Mouse (Mus musculus): Measurements from ENCODE around the gene Pik3c2b. TPM values are rescaled to one million over a fixed set of nuclear protein-coding genes. Genes with fewer than 3 reads are reported as not detected.
A peak's percentile ranks its signal among the peaks of the same experiment; 100 is the strongest.

Pik3c2b gene
- polyA plus RNA-seq, 1 experiment from 2014 or later: 15.7 TPM

DNA sequence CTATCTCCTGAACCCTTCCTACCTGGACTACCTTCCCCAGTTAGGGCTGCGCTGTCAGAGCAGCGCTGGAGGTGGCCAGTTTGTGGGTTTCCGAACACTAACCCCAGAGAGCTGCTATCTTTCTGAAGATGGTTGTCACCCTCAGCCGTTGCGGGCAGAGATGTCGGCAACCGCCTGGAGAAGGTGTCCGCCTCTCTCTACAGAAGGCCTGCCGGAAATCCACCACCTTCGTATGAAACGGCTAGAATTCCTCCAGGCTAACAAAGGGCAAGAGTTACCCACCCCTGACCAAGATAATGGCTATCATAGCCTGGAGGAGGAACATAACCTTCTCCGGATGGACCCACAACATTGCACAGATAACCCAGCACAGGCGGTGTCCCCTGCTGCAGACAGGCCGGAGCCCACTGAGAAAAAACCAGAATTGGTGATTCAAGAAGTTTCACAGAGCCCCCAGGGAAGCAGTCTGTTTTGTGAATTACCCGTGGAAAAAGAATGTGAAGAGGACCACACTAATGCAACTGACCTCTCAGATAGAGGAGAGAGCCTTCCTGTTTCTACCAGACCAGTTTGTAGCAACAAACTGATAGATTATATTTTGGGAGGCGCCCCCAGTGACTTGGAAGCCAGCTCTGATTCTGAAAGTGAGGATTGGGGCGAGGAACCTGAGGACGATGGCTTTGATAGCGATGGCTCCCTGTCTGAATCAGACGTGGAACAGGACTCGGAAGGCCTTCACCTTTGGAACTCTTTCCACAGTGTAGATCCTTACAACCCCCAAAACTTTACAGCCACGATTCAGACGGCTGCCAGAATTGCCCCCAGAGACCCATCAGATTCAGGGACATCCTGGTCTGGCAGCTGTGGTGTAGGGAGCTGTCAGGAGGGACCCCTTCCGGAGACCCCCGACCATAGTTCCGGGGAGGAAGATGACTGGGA is 87.2 kb downstream of the Pik3c2b start:
- Histone ChIP-seq H3K36me3 (peaks cover 12% of the 10 kb centered on the region), H3K4me1 (peaks cover 62% of the 10 kb centered on the region), H3K9me3 (no peaks in the 10 kb centered on the region), H3K27ac (replicated peaks) (no peak overlapping the region), H3K4me3 (peak overlapping the region; percentile 95), H3K27me3 (no peaks in the 10 kb centered on the region), H3K4me2 (replicated peaks) (peak overlapping the region; percentile 95), H3K9ac (replicated peaks) (peak overlapping the region; percentile 96)
- 20% methylated on average over 26 of the region's 26 CpGs for WGBS
- no peak for ATAC-seq (replicated peaks)

DNA sequence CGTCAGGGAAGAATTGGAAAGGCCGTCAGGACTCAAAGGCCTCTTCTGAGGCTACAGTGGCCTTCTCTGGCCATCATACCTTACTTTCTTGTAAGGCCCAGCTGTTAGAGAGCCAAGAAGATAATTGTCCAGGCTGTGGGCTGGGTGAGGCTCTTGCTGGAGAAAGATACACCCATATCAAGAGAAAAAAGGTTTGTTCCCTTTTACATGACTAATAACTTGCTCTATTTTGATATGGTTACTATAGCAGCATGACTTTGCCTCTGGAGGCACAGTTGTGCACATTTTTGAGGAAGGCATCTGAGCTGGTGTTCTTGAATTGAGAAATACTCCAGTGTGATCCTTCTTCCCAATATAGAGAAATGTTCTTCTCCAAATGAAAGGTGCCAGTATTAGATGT is 88.0 kb downstream of the Pik3c2b start:
- Histone ChIP-seq H3K4me2 (replicated peaks) (peak overlapping the region; percentile 95), H3K4me3 (peak overlapping the region; percentile 95), H3K27me3 (no peaks in the 10 kb centered on the region), H3K27ac (replicated peaks) (no peak overlapping the region), H3K4me1 (peaks cover 62% of the 10 kb centered on the region), H3K9ac (replicated peaks) (peak overlapping the region; percentile 96), H3K36me3 (peaks cover 18% of the 10 kb centered on the region), H3K9me3 (no peaks in the 10 kb centered on the region)
- 14% methylated on average over 2 of the region's 2 CpGs for WGBS
- ATAC-seq (replicated peaks): no peak

DNA sequence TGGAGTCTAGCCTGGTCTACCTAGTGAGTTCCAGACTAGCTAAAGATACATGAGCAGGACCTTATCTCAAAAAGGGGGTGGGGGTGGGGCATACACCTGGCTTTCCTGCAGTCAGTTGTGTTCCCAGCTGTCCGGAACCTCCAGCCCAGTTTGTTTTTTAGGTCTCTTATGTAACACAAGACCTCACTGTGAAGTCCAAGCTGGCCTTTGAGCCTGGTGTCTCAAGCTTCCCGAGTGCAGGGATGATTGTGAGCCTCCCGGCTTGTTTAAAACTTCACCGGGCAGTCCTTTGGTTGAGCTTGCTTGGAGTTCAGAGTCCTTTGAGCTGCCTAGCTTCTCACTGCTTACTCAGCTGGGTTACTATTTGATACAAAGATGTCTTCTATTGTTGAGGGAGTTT is 88.6 kb downstream of the Pik3c2b start:
- no peaks in the 10 kb centered on the region for H3K27me3 ChIP-seq
- ATAC-seq (replicated peaks): no peak
- H3K36me3 ChIP-seq: peaks cover 24% of the 10 kb centered on the region
- WGBS: 24% methylated on average over 4 of the region's 4 CpGs
- peaks cover 62% of the 10 kb centered on the region for H3K4me1 ChIP-seq
- peak overlapping the region; percentile 96 for H3K9ac ChIP-seq (replicated peaks)
- peak overlapping the region; percentile 95 for H3K4me2 ChIP-seq (replicated peaks)
- no peaks in the 10 kb centered on the region for H3K9me3 ChIP-seq
- no peak overlapping the region for H3K27ac ChIP-seq (replicated peaks)
- peak overlapping the region; percentile 95 for H3K4me3 ChIP-seq

DNA sequence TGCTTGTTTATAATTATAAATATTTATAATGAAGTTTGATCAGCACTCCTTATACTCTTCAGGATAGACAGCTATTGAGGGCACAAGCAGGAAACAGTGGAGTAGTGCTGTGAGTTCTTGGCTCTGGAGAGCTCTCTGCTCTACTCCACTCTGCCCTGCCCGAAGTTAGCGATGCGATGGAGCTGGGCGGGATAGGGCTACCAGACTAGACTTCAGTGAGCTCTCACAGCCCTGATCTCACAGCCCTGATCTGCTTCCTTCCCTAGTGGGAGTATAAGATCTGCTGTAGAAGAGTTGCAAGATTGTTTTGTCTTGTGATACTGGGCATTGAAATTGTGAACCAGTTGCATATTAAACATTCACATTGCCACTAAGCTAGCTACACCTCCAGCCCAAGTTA is 89.4 kb downstream of the Pik3c2b start:
- H3K27me3 ChIP-seq: no peaks in the 10 kb centered on the region
- peaks cover 57% of the 10 kb centered on the region for H3K4me1 ChIP-seq
- peak overlapping the region; percentile 95 for H3K4me3 ChIP-seq
- no peaks in the 10 kb centered on the region for H3K9me3 ChIP-seq
- H3K27ac ChIP-seq (replicated peaks): no peak overlapping the region
- no peak for ATAC-seq (replicated peaks)
- peaks cover 29% of the 10 kb centered on the region for H3K36me3 ChIP-seq
- WGBS: 40% methylated on average over 4 of the region's 4 CpGs
- H3K4me2 ChIP-seq (replicated peaks): peak overlapping the region; percentile 95
- peak overlapping the region; percentile 10; the same call in 1 of the 2 replicates for H3K9ac ChIP-seq (replicated peaks)

DNA sequence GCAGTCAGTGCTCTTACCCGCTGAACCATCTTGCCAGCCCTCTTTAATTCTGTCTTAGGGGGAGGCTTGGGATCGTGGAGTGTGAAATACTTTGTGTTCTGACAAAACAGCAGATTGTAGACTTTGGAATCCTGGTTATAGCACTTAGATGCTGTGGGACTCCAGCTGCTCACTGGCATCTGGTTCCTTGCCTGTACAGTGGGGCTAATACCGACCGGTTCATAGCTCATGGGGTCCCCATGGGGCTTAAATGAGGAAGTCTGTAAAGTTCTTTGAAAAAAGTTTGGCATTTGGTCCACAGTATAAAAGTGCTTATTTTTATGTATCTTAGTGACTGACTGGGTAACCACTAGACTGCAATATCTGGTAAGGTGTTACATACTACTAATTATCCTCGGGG is 90.3 kb downstream of the Pik3c2b start:
- ATAC-seq (replicated peaks): no peak
- Histone ChIP-seq H3K4me2 (replicated peaks) (peak overlapping the region; percentile 95), H3K27me3 (no peaks in the 10 kb centered on the region), H3K9ac (replicated peaks) (no peak overlapping the region), H3K9me3 (no peaks in the 10 kb centered on the region), H3K27ac (replicated peaks) (no peak overlapping the region), H3K4me1 (peaks cover 49% of the 10 kb centered on the region), H3K4me3 (no peak overlapping the region), H3K36me3 (peaks cover 38% of the 10 kb centered on the region)
- 70% methylated on average over 5 of the region's 5 CpGs for WGBS

DNA sequence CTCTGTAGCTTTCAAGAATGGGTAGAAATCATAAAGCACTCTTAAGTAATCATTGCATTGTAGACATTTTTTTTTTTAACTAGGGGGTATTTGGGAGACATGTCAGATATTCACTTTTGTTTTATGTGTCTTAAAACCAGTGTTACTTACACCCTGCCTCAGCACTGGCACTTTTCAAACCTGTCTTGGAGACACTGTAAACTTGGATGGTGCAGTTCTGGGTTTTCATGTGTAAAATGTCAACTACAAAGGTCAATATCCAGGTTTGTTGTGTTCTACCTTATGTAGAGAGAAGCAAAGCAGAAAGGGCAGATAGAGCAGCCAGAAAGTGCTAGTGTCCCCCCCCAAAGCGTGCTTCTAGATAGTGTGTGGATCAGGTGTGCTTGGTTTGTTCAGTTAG is 92.9 kb downstream of the Pik3c2b start:
- no peak for ATAC-seq (replicated peaks)
- Histone ChIP-seq H3K9ac (replicated peaks) (no peak overlapping the region), H3K4me3 (no peak overlapping the region), H3K9me3 (no peaks in the 10 kb centered on the region), H3K36me3 (peaks cover 43% of the 10 kb centered on the region), H3K4me1 (peaks cover 35% of the 10 kb centered on the region), H3K27ac (replicated peaks) (no peak overlapping the region), H3K4me2 (replicated peaks) (no peak overlapping the region), H3K27me3 (no peaks in the 10 kb centered on the region)
- 93% methylated on average over 1 of the region's 1 CpGs for WGBS

DNA sequence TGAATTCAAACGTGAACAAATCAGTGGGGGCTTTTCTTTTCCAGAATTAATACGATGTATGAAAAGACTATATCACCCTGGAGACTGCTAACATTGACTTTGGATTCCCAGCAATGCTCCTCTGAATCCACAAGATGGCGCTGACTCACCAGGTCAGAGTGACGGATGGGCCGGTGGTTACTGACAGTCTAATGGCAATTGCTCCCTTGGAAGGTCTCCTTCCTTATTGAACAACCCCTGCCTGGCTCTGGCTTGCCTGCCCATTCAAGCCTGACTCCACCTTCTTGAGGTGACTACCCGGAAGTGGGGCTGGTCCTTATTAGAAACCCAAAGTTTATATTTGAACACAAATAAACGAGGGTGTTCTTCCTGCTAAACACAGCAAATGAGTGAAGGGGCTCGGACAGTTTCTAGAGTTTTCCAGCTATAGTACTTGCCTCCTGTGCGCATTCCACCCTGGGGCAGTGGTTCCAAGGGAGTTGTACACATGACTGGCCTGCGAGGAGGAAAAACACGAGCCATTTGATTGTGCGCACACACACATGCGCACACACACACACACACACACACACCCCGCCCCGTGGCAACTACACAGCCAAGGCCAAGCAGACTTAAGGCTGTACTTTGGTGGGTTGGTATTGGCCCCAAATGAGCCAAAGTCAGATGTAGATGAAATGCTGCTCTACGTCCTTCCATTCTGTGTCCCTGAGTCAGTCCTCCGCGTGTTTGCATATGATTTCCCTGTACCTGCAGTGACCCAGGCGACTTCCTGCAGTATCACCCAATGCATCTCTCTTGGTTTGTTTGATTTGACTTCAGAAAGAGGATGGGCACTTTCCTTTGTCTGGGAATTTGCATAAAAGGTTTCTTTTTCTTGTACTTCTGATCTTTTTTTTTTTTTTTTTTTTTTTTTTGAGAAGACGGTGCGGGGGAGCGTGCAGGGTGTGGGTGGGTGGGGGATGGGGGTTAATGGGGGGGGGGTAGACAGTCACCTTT is 100.8 kb downstream of the Pik3c2b start:
- peak; percentile 48; the same call in 1 of the 2 replicates for ATAC-seq (replicated peaks)
- Histone ChIP-seq H3K27me3 (no peaks in the 10 kb centered on the region), H3K27ac (replicated peaks) (no peak overlapping the region), H3K9ac (replicated peaks) (no peak overlapping the region), H3K4me3 (no peak overlapping the region), H3K9me3 (no peaks in the 10 kb centered on the region), H3K36me3 (peaks cover under 1% of the 10 kb centered on the region; the same call in 1 of the 2 replicates), H3K4me1 (no peaks in the 10 kb centered on the region), H3K4me2 (replicated peaks) (no peak overlapping the region)
- WGBS: 64% methylated on average over 22 of the region's 22 CpGs

DNA sequence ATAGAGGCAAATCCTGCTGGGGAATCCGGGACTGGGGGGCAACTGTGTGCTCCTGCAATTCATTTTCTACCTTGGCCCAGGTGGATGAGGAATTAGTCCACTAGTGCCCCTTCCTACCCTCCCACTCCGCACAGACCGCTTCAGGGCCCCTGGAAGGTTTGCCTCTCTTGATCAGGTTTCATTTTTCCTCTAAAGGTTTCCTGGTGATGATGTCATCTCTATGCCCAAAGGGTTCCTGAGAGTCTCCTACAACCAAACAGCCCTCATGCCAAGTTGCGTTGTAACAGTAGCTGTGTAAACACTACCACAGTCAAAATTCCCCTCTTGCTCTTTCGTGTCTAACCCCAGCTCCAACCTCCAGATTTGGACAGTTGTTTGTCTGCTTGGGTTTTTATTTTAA is 101.9 kb downstream of the Pik3c2b start:
- Histone ChIP-seq H3K4me1 (no peaks in the 10 kb centered on the region), H3K4me2 (replicated peaks) (no peak overlapping the region), H3K27me3 (no peaks in the 10 kb centered on the region), H3K27ac (replicated peaks) (no peak overlapping the region), H3K4me3 (no peak overlapping the region), H3K9me3 (no peaks in the 10 kb centered on the region), H3K9ac (replicated peaks) (no peak overlapping the region), H3K36me3 (no peaks in the 10 kb centered on the region)
- 83% methylated on average over 5 of the region's 5 CpGs for WGBS
- no peak for ATAC-seq (replicated peaks)

DNA sequence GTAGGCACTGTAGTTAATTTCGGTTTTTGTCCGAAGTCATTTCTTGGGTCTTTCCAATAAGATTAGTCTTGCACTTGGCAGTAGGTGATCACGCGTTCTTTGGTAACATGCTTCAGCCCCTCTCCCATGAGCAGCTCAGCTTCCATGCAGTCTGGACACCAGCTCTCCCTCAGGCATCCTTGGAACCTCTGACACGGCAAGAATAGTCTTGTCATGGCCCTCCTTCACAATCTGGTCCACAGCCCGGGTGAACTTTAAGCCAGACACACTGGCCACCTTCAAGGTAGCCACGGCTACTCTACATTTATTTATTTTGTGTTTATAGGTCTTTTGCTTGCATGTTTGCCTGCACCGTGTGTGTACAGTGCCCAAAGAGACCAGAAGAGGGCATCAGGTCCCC is 102.7 kb downstream of the Pik3c2b start:
- H3K36me3 ChIP-seq: no peaks in the 10 kb centered on the region
- H3K9ac ChIP-seq (replicated peaks): no peak overlapping the region
- 93% methylated on average over 8 of the region's 8 CpGs for WGBS
- H3K27ac ChIP-seq (replicated peaks): no peak overlapping the region
- no peaks in the 10 kb centered on the region for H3K9me3 ChIP-seq
- H3K4me2 ChIP-seq (replicated peaks): no peak overlapping the region
- no peak overlapping the region for H3K4me3 ChIP-seq
- ATAC-seq (replicated peaks): no peak
- no peaks in the 10 kb centered on the region for H3K4me1 ChIP-seq
- no peaks in the 10 kb centered on the region for H3K27me3 ChIP-seq

DNA sequence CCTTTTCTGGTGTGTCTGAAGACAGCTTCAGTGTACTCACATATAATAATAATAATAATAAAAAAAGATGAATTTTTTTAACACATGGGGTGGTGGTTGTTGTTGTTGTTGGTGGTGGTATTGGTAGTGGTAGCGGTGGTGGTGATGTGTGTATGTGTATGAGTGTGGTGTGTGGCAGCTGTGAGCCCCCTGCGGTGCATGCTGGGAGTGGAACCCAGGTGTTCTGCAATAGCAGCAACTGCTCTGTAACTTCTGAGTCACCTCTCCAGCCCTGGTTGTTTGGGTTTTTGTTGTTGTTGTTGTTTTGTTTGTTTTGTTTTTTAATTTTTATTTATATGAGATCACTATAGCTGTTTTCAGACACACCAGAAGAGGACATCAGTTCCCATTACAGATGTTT is 105.1 kb downstream of the Pik3c2b start:
- ATAC-seq (replicated peaks): no peak
- Histone ChIP-seq H3K4me2 (replicated peaks) (no peak overlapping the region), H3K9ac (replicated peaks) (no peak overlapping the region), H3K27ac (replicated peaks) (no peak overlapping the region), H3K4me1 (no peaks in the 10 kb centered on the region), H3K4me3 (no peak overlapping the region), H3K9me3 (no peaks in the 10 kb centered on the region), H3K27me3 (no peaks in the 10 kb centered on the region), H3K36me3 (no peaks in the 10 kb centered on the region)
- 94% methylated on average over 2 of the region's 2 CpGs for WGBS

DNA sequence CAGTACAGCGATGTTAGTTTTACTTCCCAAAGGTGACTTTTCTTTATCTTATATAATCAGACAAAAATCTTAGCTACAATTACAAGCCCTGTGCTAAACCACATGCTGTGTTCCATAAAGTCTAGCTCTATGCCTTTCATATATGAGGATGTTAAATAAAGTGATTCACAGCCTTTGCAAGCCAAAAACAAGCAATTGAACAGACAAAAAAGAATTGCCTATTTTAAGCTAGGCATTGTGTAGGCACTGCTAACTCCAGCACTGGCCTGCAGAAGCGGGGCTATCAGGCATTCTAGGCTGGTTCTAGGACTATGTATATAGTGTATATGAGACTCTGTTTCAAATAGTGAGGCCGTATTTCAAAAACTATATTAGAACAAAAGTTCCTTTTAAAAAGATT is 106.7 kb downstream of the Pik3c2b start:
- H3K4me2 ChIP-seq (replicated peaks): no peak overlapping the region
- no peaks in the 10 kb centered on the region for H3K36me3 ChIP-seq
- no peak overlapping the region for H3K9ac ChIP-seq (replicated peaks)
- H3K4me1 ChIP-seq: no peaks in the 10 kb centered on the region
- H3K9me3 ChIP-seq: no peaks in the 10 kb centered on the region
- WGBS: 91% methylated on average over 3 of the region's 3 CpGs
- ATAC-seq (replicated peaks): no peak
- H3K27ac ChIP-seq (replicated peaks): no peak overlapping the region
- no peaks in the 10 kb centered on the region for H3K27me3 ChIP-seq
- no peak overlapping the region for H3K4me3 ChIP-seq

DNA sequence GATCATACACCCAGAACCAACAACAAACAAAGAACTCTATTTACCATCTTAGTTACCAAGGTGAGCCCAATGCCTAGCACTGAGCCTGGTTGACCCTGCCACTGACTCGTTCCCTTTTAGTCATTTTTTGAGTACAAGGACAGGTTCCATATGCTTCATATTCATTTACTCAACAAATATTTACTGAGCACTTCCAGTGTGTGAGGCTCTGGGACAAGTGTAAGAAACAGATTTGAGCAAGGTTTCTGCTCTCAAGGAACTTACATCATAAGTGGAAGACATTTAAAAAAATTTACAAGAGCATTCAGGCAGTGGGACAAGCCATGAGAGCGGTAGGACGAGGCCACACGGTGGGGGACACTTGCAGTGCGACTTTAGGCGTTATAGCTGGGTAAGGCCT is 109.8 kb downstream of the Pik3c2b start:
- Histone ChIP-seq H3K4me1 (peaks cover 7% of the 10 kb centered on the region), H3K9ac (replicated peaks) (no peak overlapping the region), H3K27me3 (no peaks in the 10 kb centered on the region), H3K27ac (replicated peaks) (no peak overlapping the region), H3K9me3 (no peaks in the 10 kb centered on the region), H3K4me3 (no peak overlapping the region), H3K36me3 (no peaks in the 10 kb centered on the region), H3K4me2 (replicated peaks) (no peak overlapping the region)
- no peak for ATAC-seq (replicated peaks)
- WGBS: 88% methylated on average over 6 of the region's 6 CpGs
